Mouse (Mus musculus): ENCODE results near the gene P3h3.
A peak's percentile ranks its signal among the peaks of the same experiment; 100 is the strongest.
"Not testable (repeated sequence)": the region's sequence is repeated elsewhere in the genome, so short reads cannot be mapped to it uniquely, and the experiment has no call there.

P3h3 gene

GRCm38 (mm10) chr6:124834512-124835081, 23.0 kb downstream of the P3h3 start:
- DNase-seq (ENCODE audit: low read depth in 1 of 2, low spot score in 2 of 2) = no peak

GRCm38 (mm10) chr6:124831649-124832048, 25.9 kb downstream of the P3h3 start:
- no peak for DNase-seq (ENCODE audit: low read depth in 1 of 2, low spot score in 2 of 2)

GRCm38 (mm10) chr6:124831199-124831598, 26.4 kb downstream of the P3h3 start:
- not testable (repeated sequence) for DNase-seq (ENCODE audit: low read depth in 1 of 2, low spot score in 2 of 2)

- peak; percentile 79 to 88 for DNase-seq (ENCODE audit: low read depth in 1 of 2, low spot score in 2 of 2)
Observed at GRCm38 (mm10) chr6:124829799-124830700, 27.5 kb downstream of the P3h3 start.

GRCm38 (mm10) chr6:124828868-124829798, 28.4 kb downstream of the P3h3 start, which contains the start of the genes Usp5 and Cdca3:
Gene Usp5 (minus strand): TSS chr6:124829484.
Gene Cdca3 (plus strand): TSS chr6:124829547.
- DNase-seq (ENCODE audit: low read depth in 1 of 2, low spot score in 2 of 2) = peak; percentile 97 to 98

GRCm38 (mm10) chr6:124828101-124828592, 29.4 kb downstream of the P3h3 start:
- DNase-seq (ENCODE audit: low read depth in 1 of 2, low spot score in 2 of 2) = no peak

GRCm38 (mm10) chr6:124822049-124822448, 35.5 kb downstream of the P3h3 start:
- no peak for DNase-seq (ENCODE audit: low read depth in 1 of 2, low spot score in 2 of 2)

GRCm38 (mm10) chr6:124820891-124821290, 36.7 kb downstream of the P3h3 start:
- DNase-seq (ENCODE audit: low read depth in 1 of 2, low spot score in 2 of 2) = no peak

- DNase-seq (ENCODE audit: low read depth in 1 of 2, low spot score in 2 of 2) = no peak
Observed at GRCm38 (mm10) chr6:124817971-124818370, 39.6 kb downstream of the P3h3 start.

- no peak for DNase-seq (ENCODE audit: low read depth in 1 of 2, low spot score in 2 of 2)
Observed at GRCm38 (mm10) chr6:124817563-124817962, 40.0 kb downstream of the P3h3 start.

- DNase-seq (ENCODE audit: low read depth in 1 of 2, low spot score in 2 of 2) = no peak
Observed at GRCm38 (mm10) chr6:124817125-124817524, 40.4 kb downstream of the P3h3 start.

GRCm38 (mm10) chr6:124816611-124817010, 40.9 kb downstream of the P3h3 start:
- DNase-seq (ENCODE audit: low read depth in 1 of 2, low spot score in 2 of 2) = no peak

- no peak for DNase-seq (ENCODE audit: low read depth in 1 of 2, low spot score in 2 of 2)
Observed at GRCm38 (mm10) chr6:124814858-124815774, 42.4 kb downstream of the P3h3 start.

- DNase-seq (ENCODE audit: low read depth in 1 of 2, low spot score in 2 of 2) = no peak
Observed at GRCm38 (mm10) chr6:124814448-124814847, 43.1 kb downstream of the P3h3 start.

GRCm38 (mm10) chr6:124813933-124814332, 43.6 kb downstream of the P3h3 start, which contains the start of gene Tpi1:
Gene Tpi1 (minus strand): TSS chr6:124814296.
- peak; percentile 79 to 85 for DNase-seq (ENCODE audit: low read depth in 1 of 2, low spot score in 2 of 2)

- no peak for DNase-seq (ENCODE audit: low read depth in 1 of 2, low spot score in 2 of 2)
Observed at GRCm38 (mm10) chr6:124813496-124813895, 44.1 kb downstream of the P3h3 start.

GRCm38 (mm10) chr6:124812848-124813247, 44.7 kb downstream of the P3h3 start:
- no peak for DNase-seq (ENCODE audit: low read depth in 1 of 2, low spot score in 2 of 2)

- no peak for DNase-seq (ENCODE audit: low read depth in 1 of 2, low spot score in 2 of 2)
Observed at GRCm38 (mm10) chr6:124811701-124812560, 45.6 kb downstream of the P3h3 start.

- DNase-seq (ENCODE audit: low read depth in 1 of 2, low spot score in 2 of 2) = no peak
Observed at GRCm38 (mm10) chr6:124811403-124811665, 46.2 kb downstream of the P3h3 start.

Measured in monocyte, adult 2 months (primary cell).